In genomic region chr6:49367159-49368054, GRCm38 (mm10) we compare ENCODE assay signal across 8 mouse cellular contexts. TPM values are rescaled to one million over a fixed set of nuclear protein-coding genes. Genes with fewer than 3 reads are reported as not detected.
A peak's percentile ranks its signal among the peaks of the same experiment; 100 is the strongest.
DNase-seq lines count a peak whose midpoint lies in the region; ATAC-seq and TF ChIP-seq lines count a peak whose summit lies in the region.

TSS of gene Fam221a (plus strand) at chr6:49367739.

- peak; percentile 92 for ATAC-seq in activated CD4-positive, CD25-positive, alpha-beta regulatory T cell, adult 4 months
- peak; percentile 98 for ATAC-seq in inflammation-experienced regulatory T-cells, adult 6 months
- peak; percentile 98 for ATAC-seq in megakaryocyte-erythroid progenitor cell, adult 5-6 weeks (replicated peaks; ENCODE audit: low FRiP score, low TSS enrichment, poor library complexity, severe bottlenecking)

- peak; percentile 75 for DNase-seq in gastrocnemius, postnatal 10 days
- DNase-seq in left cerebral cortex, postnatal 10 days (ENCODE audit: extremely low spot score in 1 of 2, low spot score in 2 of 2) = peak; percentile 40 to 89
- peak; percentile 65 for DNase-seq in right cerebral cortex, postnatal 25 days
- peak; percentile 81 to 87 for DNase-seq in urinary bladder, postnatal 4 days (ENCODE audit: low spot score in 2 of 2)

- H3K4me3 ChIP-seq in cortical plate, adult 2 months (ENCODE audit: insufficient read depth, low read length) = peak within 1 kb of the TSS; percentile 44

- intact Hi-C loops in left cerebral cortex, postnatal 10 days (cut with DNase I) = no loop called here

- no peak for TF ChIP-seq POLR2A in cortical plate, adult 2 months (IDR thresholded peaks at IDR 0.05; ENCODE audit: extremely low read depth, insufficient read depth, low read length)

- H3K4me1 ChIP-seq in cortical plate, adult 2 months (ENCODE audit: control insufficient read depth, insufficient read depth, low read length) = peaks cover 3% of the 10 kb centered on the region

- no peak for TF ChIP-seq CTCF in cortical plate, adult 2 months (IDR thresholded peaks at IDR 0.05; ENCODE audit: extremely low read depth, insufficient read depth, low read length)

- no peak within 1 kb of the TSS for H3K27ac ChIP-seq in cortical plate, adult 2 months (ENCODE audit: insufficient read depth, low read length)

RNA-seq across cellular contexts. Expression of gene Fam221a, which starts in this region (rescaled TPM):
- polyA plus RNA-seq in activated CD4-positive, CD25-positive, alpha-beta regulatory T cell, adult 4 months (2017; shearing (Covaris generic)) = 1 to 10 TPM; 3.9 to 4.9 TPM
- polyA plus RNA-seq in cortical plate, adult 2 months (2012; rRNA removed) = 1.5 and 2.0 TPM in 2 replicates
- total RNA-seq in gastrocnemius, postnatal 10 days (2021) = 1 to 10 TPM; 2.0 to 2.5 TPM
- polyA plus RNA-seq in inflammation-experienced regulatory T-cells, adult 6 months (2017; shearing (Covaris generic)) = 1 to 10 TPM; 4.0 to 5.4 (median 4.2) TPM
- total RNA-seq in left cerebral cortex, postnatal 10 days (2021) = 1 to 10 TPM; 1.1 to 2.3 TPM
- 6.6 and 7.5 TPM in 2 replicates for total RNA-seq in megakaryocyte-erythroid progenitor cell, adult 5-6 weeks (2014; fragmentation: Nextera tagmentation)
- total RNA-seq in megakaryocyte-erythroid progenitor cell, adult 5-6 weeks (2017) = 1.2 and 2.0 TPM in 2 replicates
